Mouse (Mus musculus) layer of hippocampus, postnatal 14 days (tissue): ENCODE results near the gene Sema6d. TPM values are rescaled to one million over a fixed set of nuclear protein-coding genes. Genes with fewer than 3 reads are reported as not detected.

Experiments used
- DNase-seq, 2 experiments: peaks; one replicate each; pipeline ENCODE4 v3.0.0; 2021 to 2022; ENCODE audit warnings: low spot score in 2 of 2, mixed read lengths in 1 of 2
- total RNA-seq, 2 experiments: library from RNA; stranded (reverse); gene quantifications; 2 replicates each; pipeline ENCODE4 v1.2.3; 2021

Gene Sema6d
- total RNA-seq, 2 experiments from 2014 or later, result 74.2 to 75.2 TPM

GRCm38 (mm10) chr2:124530441-124530840, 440.7 kb downstream of the Sema6d start:
- no peak for DNase-seq

- DNase-seq, result no peak
These were observed 441.3 kb downstream of the Sema6d start for GRCm38 (mm10) chr2:124531062-124531461.

- peak in 1 of 2 experiments; percentile 63 for DNase-seq
These were observed 443.1 kb downstream of the Sema6d start for GRCm38 (mm10) chr2:124532906-124533305.

GRCm38 (mm10) chr2:124533602-124534001, 443.8 kb downstream of the Sema6d start:
- peak; percentile 28 to 69 for DNase-seq

- no peak for DNase-seq
These were observed 460.5 kb downstream of the Sema6d start for GRCm38 (mm10) chr2:124550315-124550714.

GRCm38 (mm10) chr2:124554751-124555415, 465.1 kb downstream of the Sema6d start:
- no peak for DNase-seq

- DNase-seq, result no peak
These were observed 467.2 kb downstream of the Sema6d start for GRCm38 (mm10) chr2:124556861-124557499.

- no peak for DNase-seq
These were observed 468.3 kb downstream of the Sema6d start for GRCm38 (mm10) chr2:124558021-124558420.

GRCm38 (mm10) chr2:124561668-124562067, 471.9 kb downstream of the Sema6d start:
- DNase-seq, result no peak

- DNase-seq, result no peak
These were observed 472.3 kb downstream of the Sema6d start for GRCm38 (mm10) chr2:124562091-124562490.

GRCm38 (mm10) chr2:124563759-124564158, 474.0 kb downstream of the Sema6d start:
- DNase-seq, result no peak

GRCm38 (mm10) chr2:124573734-124574133, 484.0 kb downstream of the Sema6d start:
- DNase-seq, result no peak

- DNase-seq, result no peak
These were observed 486.3 kb downstream of the Sema6d start for GRCm38 (mm10) chr2:124576053-124576452.

GRCm38 (mm10) chr2:124583561-124583960, 493.8 kb downstream of the Sema6d start:
- DNase-seq, result no peak

- no peak for DNase-seq
These were observed 503.0 kb downstream of the Sema6d start for GRCm38 (mm10) chr2:124592750-124593149.

- DNase-seq, result no peak
These were observed 509.2 kb downstream of the Sema6d start for GRCm38 (mm10) chr2:124599014-124599413.

GRCm38 (mm10) chr2:124601702-124602378, 512.1 kb downstream of the Sema6d start:
- DNase-seq, result no peak

GRCm38 (mm10) chr2:124602379-124602913, 512.7 kb downstream of the Sema6d start:
- DNase-seq, result no peak

- no peak for DNase-seq
These were observed 515.6 kb downstream of the Sema6d start for GRCm38 (mm10) chr2:124605341-124605740.

GRCm38 (mm10) chr2:124607986-124608385, 518.2 kb downstream of the Sema6d start:
- no peak for DNase-seq

- DNase-seq, result no peak
These were observed 518.8 kb downstream of the Sema6d start for GRCm38 (mm10) chr2:124608546-124608945.

GRCm38 (mm10) chr2:124609014-124609413, 519.2 kb downstream of the Sema6d start:
- DNase-seq, result no peak
